Mouse (Mus musculus): ENCODE measurements at regions not wholly inside any gene's neighbourhood (a gene's known extent, or its start where the extent isn't known, plus 50 kb on each side); places are given as distances from the start of the nearest gene placed in this dataset.

DNA sequence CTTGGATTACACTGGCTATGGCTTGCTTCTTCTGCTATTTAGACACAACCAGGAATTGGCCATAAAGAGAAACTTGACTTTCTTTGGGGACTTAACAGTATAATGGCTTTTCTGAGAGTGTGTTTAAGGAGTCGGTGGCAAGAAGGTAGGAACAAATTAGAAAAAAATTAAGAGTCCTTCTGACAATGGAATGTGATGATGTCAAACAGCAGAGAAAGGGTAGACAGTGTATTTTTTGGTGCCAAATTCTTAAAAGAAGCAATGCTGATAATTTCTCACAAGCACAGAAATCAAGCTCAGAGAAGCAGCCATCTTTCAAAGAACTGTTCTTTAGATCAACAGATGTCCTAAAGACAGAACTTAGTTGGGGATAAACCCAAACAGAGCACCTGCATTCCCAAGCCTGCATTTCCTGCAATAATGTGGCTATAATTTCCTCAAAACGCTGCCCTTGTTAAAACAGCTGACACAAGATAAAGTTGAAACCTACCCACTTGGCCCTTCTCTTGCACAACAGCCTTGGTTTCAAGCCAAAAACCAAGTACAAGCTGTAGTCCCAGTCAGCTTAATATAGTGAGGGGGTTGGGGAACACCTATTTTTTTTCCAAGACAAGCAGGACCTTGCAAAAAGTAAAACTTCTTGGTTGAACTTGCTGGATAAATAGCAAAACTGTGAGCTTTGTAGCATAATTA is 164.2 kb upstream of the Ell2 start:
- no peaks in the 10 kb centered on the region for H3K9me3 ChIP-seq (ENCODE audit: low read depth, low read length)
- DNase-seq, result peak; percentile 86
- no peak overlapping the region for H3K4me2 ChIP-seq
- no peaks in the 10 kb centered on the region for H3K27me3 ChIP-seq (ENCODE audit: insufficient read depth, low read length)
- H3K27ac ChIP-seq (ENCODE audit: low read depth), result 0 out of 2 replicates have a peak overlapping the region, but pooled peaks have one; percentile 13
- no peaks in the 10 kb centered on the region for H3K36me3 ChIP-seq (ENCODE audit: insufficient read depth)
- no peak for TF ChIP-seq CTCF (IDR thresholded peaks at IDR 0.05; ENCODE audit: low read depth)
- no peak overlapping the region for H3K4me3 ChIP-seq (ENCODE audit: low read depth, low read length)
- no peak overlapping the region for H3K9ac ChIP-seq
- H3K4me1 ChIP-seq (ENCODE audit: insufficient read depth), result no peaks in the 10 kb centered on the region
- ATAC-seq (ENCODE audit: insufficient read depth), result peak; percentile 89
- WGBS, result 29% methylated on average over 2 of the region's 2 CpGs

DNA sequence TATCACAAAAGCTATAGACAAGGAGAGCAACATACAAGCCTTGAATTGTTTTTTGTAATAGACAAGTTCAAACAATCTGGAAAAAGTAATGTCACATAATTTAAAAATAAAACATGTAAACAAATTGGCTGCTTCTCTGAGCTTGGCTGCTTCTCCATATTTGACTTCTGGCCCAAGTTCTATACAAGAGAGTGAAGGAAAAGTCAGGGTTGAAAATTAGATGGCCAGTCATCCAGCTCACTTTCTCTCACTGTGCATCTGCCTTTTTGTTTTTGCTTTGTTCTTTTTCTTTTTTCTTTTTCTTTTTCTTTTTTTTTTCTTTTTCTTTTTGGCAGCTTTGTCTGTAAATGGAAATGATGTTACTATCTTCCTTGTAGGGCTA is 163.6 kb upstream of the Ell2 start:
- Histone ChIP-seq H3K27ac (ENCODE audit: low read depth) (no peak overlapping the region), H3K4me2 (no peak overlapping the region), H3K27me3 (ENCODE audit: insufficient read depth, low read length) (no peaks in the 10 kb centered on the region), H3K4me1 (ENCODE audit: insufficient read depth) (no peaks in the 10 kb centered on the region), H3K9me3 (ENCODE audit: low read depth, low read length) (no peaks in the 10 kb centered on the region), H3K36me3 (ENCODE audit: insufficient read depth) (no peaks in the 10 kb centered on the region), H3K9ac (no peak overlapping the region), H3K4me3 (ENCODE audit: low read depth, low read length) (no peak overlapping the region)
- TF ChIP-seq CTCF (IDR thresholded peaks at IDR 0.05; ENCODE audit: low read depth), result no peak
- peak; percentile 87 for ATAC-seq (ENCODE audit: insufficient read depth)
- DNase-seq, result peak; percentile 66

DNA sequence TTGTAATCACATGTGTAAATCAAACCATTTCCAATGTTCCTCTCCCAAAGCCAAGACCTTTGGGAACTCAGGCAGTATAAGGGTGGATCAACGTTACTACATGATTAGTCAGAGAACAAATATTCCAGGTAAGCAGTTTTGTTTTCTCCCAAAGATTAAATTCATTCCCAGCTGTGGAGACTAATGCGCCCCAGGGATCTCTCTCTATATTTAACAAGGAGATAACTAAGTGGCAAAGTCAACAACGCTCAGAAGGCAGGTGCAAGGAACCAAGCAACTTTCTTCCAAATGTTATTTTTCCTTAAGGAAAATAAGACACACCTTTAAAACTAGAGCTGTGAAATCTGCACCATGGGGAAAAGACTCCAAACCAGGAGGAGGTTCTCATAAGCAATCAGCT is 163.0 kb upstream of the Ell2 start:
- no peak overlapping the region for H3K9ac ChIP-seq
- WGBS, result 57% methylated on average over 3 of the region's 3 CpGs
- ATAC-seq (ENCODE audit: insufficient read depth) (no peak), DNase-seq (no peak)
- no peaks in the 10 kb centered on the region for H3K36me3 ChIP-seq (ENCODE audit: insufficient read depth)
- no peaks in the 10 kb centered on the region for H3K9me3 ChIP-seq (ENCODE audit: low read depth, low read length)
- H3K4me2 ChIP-seq, result no peak overlapping the region
- H3K4me1 ChIP-seq (ENCODE audit: insufficient read depth), result no peaks in the 10 kb centered on the region
- no peak for TF ChIP-seq CTCF (IDR thresholded peaks at IDR 0.05; ENCODE audit: low read depth)
- H3K27ac ChIP-seq (ENCODE audit: low read depth), result no peak overlapping the region
- no peak overlapping the region for H3K4me3 ChIP-seq (ENCODE audit: low read depth, low read length)
- no peaks in the 10 kb centered on the region for H3K27me3 ChIP-seq (ENCODE audit: insufficient read depth, low read length)

DNA sequence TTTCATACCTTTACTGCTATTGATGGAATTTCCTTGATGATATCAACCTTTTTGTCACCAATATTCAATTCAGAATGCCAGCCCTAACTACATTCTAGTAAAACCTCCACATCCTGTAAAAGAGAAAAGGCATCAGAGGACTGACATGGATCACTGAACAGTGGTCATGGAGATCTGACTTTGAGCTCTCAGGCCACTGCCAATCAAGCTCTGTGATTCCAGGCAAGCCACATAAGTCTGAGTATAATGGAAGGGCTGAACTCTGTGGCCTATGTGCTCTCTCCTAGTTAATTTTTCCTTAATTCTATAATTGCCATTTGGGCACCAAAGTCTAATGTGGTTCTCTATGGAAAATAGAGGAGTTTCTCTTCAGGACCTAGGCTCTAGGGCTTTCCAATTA is 161.8 kb upstream of the Ell2 start:
- H3K9me3 ChIP-seq (ENCODE audit: low read depth, low read length), result no peaks in the 10 kb centered on the region
- no peaks in the 10 kb centered on the region for H3K27me3 ChIP-seq (ENCODE audit: insufficient read depth, low read length)
- H3K9ac ChIP-seq, result no peak overlapping the region
- no peaks in the 10 kb centered on the region for H3K4me1 ChIP-seq (ENCODE audit: insufficient read depth)
- H3K36me3 ChIP-seq (ENCODE audit: insufficient read depth), result no peaks in the 10 kb centered on the region
- ATAC-seq (ENCODE audit: insufficient read depth) (no peak), DNase-seq (no peak)
- H3K27ac ChIP-seq (ENCODE audit: low read depth), result no peak overlapping the region
- no peak overlapping the region for H3K4me3 ChIP-seq (ENCODE audit: low read depth, low read length)
- no peak for TF ChIP-seq CTCF (IDR thresholded peaks at IDR 0.05; ENCODE audit: low read depth)
- H3K4me2 ChIP-seq, result no peak overlapping the region

DNA sequence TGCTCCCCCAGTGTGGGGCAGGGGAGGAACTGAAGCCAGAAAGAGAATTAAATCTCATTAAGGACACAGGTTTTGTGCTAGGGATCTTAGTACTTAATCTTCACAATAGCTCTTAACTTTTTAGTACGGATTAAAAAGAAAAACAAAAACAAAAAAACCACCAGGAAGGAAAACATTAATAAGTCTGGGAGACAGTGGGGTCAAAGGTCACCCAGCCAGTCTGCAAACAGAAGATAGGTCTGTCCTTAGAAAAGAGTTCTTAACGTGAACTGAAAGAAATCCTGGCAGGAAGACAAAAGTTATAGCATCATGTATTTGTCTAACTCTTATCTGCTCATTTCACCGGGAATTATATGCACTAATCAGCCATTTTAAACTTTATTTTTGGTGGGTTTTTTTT is 158.8 kb upstream of the Ell2 start:
- Histone ChIP-seq H3K9ac (no peak overlapping the region), H3K36me3 (ENCODE audit: insufficient read depth) (no peaks in the 10 kb centered on the region), H3K4me3 (ENCODE audit: low read depth, low read length) (no peak overlapping the region), H3K4me1 (ENCODE audit: insufficient read depth) (no peaks in the 10 kb centered on the region), H3K9me3 (ENCODE audit: low read depth, low read length) (no peaks in the 10 kb centered on the region), H3K4me2 (no peak overlapping the region), H3K27me3 (ENCODE audit: insufficient read depth, low read length) (no peaks in the 10 kb centered on the region), H3K27ac (ENCODE audit: low read depth) (no peak overlapping the region)
- DNase-seq, result no peak
- 22% methylated on average over 3 of the region's 3 CpGs for WGBS
- TF ChIP-seq CTCF (IDR thresholded peaks at IDR 0.05; ENCODE audit: low read depth), result no peak
- ATAC-seq (ENCODE audit: insufficient read depth), result no peak

DNA sequence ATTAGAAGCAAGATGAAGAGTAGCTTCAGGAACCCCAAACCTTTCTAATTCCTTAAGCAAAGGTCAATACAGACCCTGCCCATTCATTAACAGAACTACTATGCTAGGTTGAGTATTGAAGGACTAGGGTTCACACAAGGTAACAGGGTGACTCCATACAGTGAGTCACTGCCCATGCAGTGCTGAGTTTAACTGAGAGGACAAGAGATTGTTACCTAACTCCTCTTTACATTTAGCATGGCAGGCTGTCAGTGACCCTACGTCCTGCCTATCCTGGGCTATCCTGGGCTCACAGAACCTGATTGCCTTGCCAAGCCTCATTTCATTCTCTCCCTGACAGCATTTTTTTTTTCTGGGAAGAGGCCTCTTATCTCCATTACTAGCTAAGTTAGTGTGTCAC is 127.6 kb upstream of the Ell2 start:
- H3K36me3 ChIP-seq (ENCODE audit: insufficient read depth), result no peaks in the 10 kb centered on the region
- no peaks in the 10 kb centered on the region for H3K4me1 ChIP-seq (ENCODE audit: insufficient read depth)
- H3K27me3 ChIP-seq (ENCODE audit: insufficient read depth, low read length), result no peaks in the 10 kb centered on the region
- DNase-seq (no peak), ATAC-seq (ENCODE audit: insufficient read depth) (no peak)
- H3K4me2 ChIP-seq, result no peak overlapping the region
- no peaks in the 10 kb centered on the region for H3K9me3 ChIP-seq (ENCODE audit: low read depth, low read length)
- no peak for TF ChIP-seq CTCF (IDR thresholded peaks at IDR 0.05; ENCODE audit: low read depth)
- H3K9ac ChIP-seq, result no peak overlapping the region
- WGBS, result 72% methylated on average over 1 of the region's 1 CpGs
- no peak overlapping the region for H3K27ac ChIP-seq (ENCODE audit: low read depth)
- no peak overlapping the region for H3K4me3 ChIP-seq (ENCODE audit: low read depth, low read length)

DNA sequence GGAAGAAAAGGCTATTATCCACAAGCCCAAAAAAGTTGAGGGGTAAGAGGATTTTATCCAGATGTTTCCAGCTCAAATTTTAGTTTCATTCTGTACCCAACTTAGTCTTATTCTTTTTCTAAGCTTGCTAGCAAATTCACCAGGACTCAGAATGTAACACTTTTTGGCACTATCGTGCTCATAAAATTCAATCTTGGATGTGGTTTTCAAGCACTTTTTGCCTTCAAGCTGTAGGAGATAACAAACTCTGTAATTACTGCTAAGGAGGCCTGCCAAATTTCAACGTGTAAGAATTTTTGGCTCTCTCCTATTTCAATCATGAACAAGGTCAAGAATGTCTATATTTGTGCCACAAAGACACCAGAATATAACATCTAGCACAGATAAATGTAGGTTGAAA is 115.7 kb upstream of the Ell2 start:
- H3K27ac ChIP-seq (ENCODE audit: low read depth), result no peak overlapping the region
- TF ChIP-seq CTCF (IDR thresholded peaks at IDR 0.05; ENCODE audit: low read depth), result no peak
- no peak overlapping the region for H3K9ac ChIP-seq
- H3K9me3 ChIP-seq (ENCODE audit: low read depth, low read length), result no peaks in the 10 kb centered on the region
- no peak for ATAC-seq (ENCODE audit: insufficient read depth)
- no peaks in the 10 kb centered on the region for H3K4me1 ChIP-seq (ENCODE audit: insufficient read depth)
- H3K36me3 ChIP-seq (ENCODE audit: insufficient read depth), result no peaks in the 10 kb centered on the region
- WGBS, result 52% methylated on average over 2 of the region's 2 CpGs
- peak; percentile 5 for DNase-seq
- H3K27me3 ChIP-seq (ENCODE audit: insufficient read depth, low read length), result no peaks in the 10 kb centered on the region
- no peak overlapping the region for H3K4me2 ChIP-seq
- no peak overlapping the region for H3K4me3 ChIP-seq (ENCODE audit: low read depth, low read length)

DNA sequence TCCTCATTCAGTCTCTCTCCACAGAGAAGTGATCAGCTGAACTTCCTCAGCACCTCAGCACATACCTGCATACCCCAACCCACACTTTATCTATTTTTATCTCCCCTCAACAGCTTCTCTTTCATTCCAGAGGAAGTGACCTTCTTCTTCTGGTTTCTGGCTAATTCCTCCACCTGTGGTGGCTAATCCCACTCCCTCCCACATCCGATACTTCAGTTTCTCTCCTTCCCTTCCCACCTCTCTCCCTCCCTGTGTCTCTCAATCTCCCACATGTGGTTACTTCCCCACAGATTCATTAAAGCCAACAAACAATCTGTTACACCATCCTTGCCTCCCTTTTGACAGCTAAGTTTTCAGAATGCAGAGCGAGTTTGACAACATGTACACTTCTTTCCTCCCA is 109.7 kb upstream of the Ell2 start:
- no peak for ATAC-seq (ENCODE audit: insufficient read depth)
- no peak for DNase-seq
- Histone ChIP-seq H3K36me3 (ENCODE audit: insufficient read depth) (no peaks in the 10 kb centered on the region), H3K4me2 (no peak overlapping the region), H3K9me3 (ENCODE audit: low read depth, low read length) (no peaks in the 10 kb centered on the region), H3K4me1 (ENCODE audit: insufficient read depth) (no peaks in the 10 kb centered on the region), H3K9ac (no peak overlapping the region), H3K27ac (ENCODE audit: low read depth) (no peak overlapping the region), H3K4me3 (ENCODE audit: low read depth, low read length) (no peak overlapping the region), H3K27me3 (ENCODE audit: insufficient read depth, low read length) (no peaks in the 10 kb centered on the region)
- no peak for TF ChIP-seq CTCF (IDR thresholded peaks at IDR 0.05; ENCODE audit: low read depth)
- WGBS, result 80% methylated on average over 2 of the region's 2 CpGs

Data from lung, embryonic 14.5 days (tissue).